Mouse (Mus musculus): ENCODE data around the gene Aig1. TPM values are rescaled to one million over a fixed set of nuclear protein-coding genes. Genes with fewer than 3 reads are reported as not detected.

Aig1 gene
- polyA plus RNA-seq, 1 experiment from 2014 or later = 29.1 TPM

Other genes starting within 250 kb of the Aig1 start
- 4.8 and 5.5 TPM in 2 replicates for gene Hivep2, start 97.1 kb upstream of the Aig1 start, polyA plus RNA-seq (2016; fragmentation: Nextera tagmentation; extraction: Ambion mirVana)